Mouse (Mus musculus) limb, embryonic 14.5 days (tissue): Measurements from ENCODE around the gene Cfap100. TPM values are rescaled to one million over a fixed set of nuclear protein-coding genes. Genes with fewer than 3 reads are reported as not detected.

ENCODE experiments used
- ATAC-seq: fragments of 200-750 bp; cut with Nextera tagmentation; 2 replicates; pipeline ENCODE4 v1.8.0; 2017; ENCODE audit warnings: low read depth, moderate number of reproducible peaks, moderate TSS enrichment; ENCODE audit not compliant: low FRiP score
- DNase-seq: peaks from one replicate; pipeline ENCODE4 v3.0.0-alpha.2; 2015; ENCODE audit warnings: low spot score
- H3K27ac ChIP-seq: fragments of 300-500 bp; sonication (generic); replicated peaks from 2 replicates; pipeline ENCODE4 v1.5.1; 2014; ENCODE audit warnings: low read depth, mild to moderate bottlenecking, low read length, moderate library complexity, mixed read lengths
- H3K27me3 ChIP-seq: fragments of 300-500 bp; sonication (generic); 2 replicates; pipeline ENCODE4 v1.6.1; 2014; ENCODE audit warnings: low read length, mixed read lengths; ENCODE audit not compliant: control insufficient read depth, insufficient read depth
- H3K36me3 ChIP-seq: fragments of 300-500 bp; sonication (generic); 2 replicates; pipeline ENCODE4 v1.6.1; 2014; ENCODE audit warnings: mild to moderate bottlenecking, low read length, moderate library complexity, mixed read lengths; ENCODE audit not compliant: control insufficient read depth, insufficient read depth
- H3K4me1 ChIP-seq: fragments of 300-500 bp; sonication (generic); 2 replicates; pipeline ENCODE4 v1.6.1; 2014; ENCODE audit warnings: antibody characterized with exemption, low read length, mixed read lengths; ENCODE audit not compliant: control insufficient read depth, insufficient read depth
- H3K4me2 ChIP-seq: fragments of 300-500 bp; sonication (generic); replicated peaks from 2 replicates; pipeline ENCODE4 v1.6.1; 2014; ENCODE audit warnings: low read depth, mild to moderate bottlenecking, low read length, moderate library complexity; ENCODE audit not compliant: severe bottlenecking
- H3K4me3 ChIP-seq: fragments of 300-500 bp; sonication (generic); replicated peaks from 2 replicates; pipeline ENCODE4 v1.5.1; 2014; ENCODE audit warnings: low read length
- H3K9ac ChIP-seq: fragments of 300-500 bp; sonication (generic); 2 replicates; pipeline ENCODE4 v1.6.1; 2014; ENCODE audit warnings: mild to moderate bottlenecking, low read depth, low read length, moderate library complexity; ENCODE audit not compliant: severe bottlenecking
- H3K9me3 ChIP-seq: fragments of 300-500 bp; sonication (generic); 2 replicates; pipeline ENCODE4 v1.6.1; 2016; ENCODE audit warnings: low read length; ENCODE audit not compliant: control insufficient read depth
- POLR2A ChIP-seq: fragments of 200-500 bp; IDR thresholded peaks from 2 replicates; pipeline ENCODE4 v1.8.0; 2012; ENCODE audit warnings: inconsistent platforms, mild to moderate bottlenecking, moderate library complexity, borderline replicate concordance; ENCODE audit not compliant: insufficient read depth, insufficient read length; ENCODE audit errors: extremely low read depth
- WGBS: fragments of 180-500 bp; shearing (Covaris S2); extraction: QIAGEN DNeasy Blood & Tissue Kit; methylation state at CpG from one replicate; pipeline ENCODE4 v1.1.7; 2014; 5-methylcytosine and 5-hydroxymethylcytosine counted together
- polyA plus RNA-seq, 2 experiments: library from polyadenylated mRNA; depleted of rRNA in 1 of 2; stranded (reverse) in 1 of 2; unstranded in 1 of 2; fragments of >200 nt; fragmentation: Nextera tagmentation in 1 of 2; extraction: Ambion mirVana in 1 of 2; gene quantifications; 2 replicates each; pipeline versions ENCODE4 v1.2.1 to v1.2.3; 2012 to 2014

The Cfap100 gene
- polyA plus RNA-seq, 2 experiments, result 1.0 to 1.1 TPM

DNA sequence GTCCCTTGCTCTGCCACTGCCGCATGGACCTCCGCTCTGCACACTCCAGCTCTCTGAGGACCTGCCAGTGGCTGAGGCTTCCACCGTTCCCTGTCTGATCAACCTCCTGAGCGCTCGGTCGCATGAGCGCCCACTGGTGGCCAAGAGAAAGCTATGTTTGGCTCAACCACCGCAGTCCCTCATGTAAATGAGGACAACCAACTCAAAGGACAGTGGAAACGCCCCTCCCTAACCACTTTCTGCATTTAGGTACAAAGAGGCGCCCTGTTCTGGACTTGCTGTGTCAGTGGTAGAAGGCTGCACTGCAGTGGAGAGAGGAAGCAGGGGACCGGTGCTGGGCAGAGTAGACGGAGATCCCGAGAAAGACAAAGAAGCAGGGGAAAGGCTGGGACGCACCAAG, 6.0 kb downstream of the Cfap100 start:
- peak overlapping the region; percentile 36 for H3K4me2 ChIP-seq
- H3K27ac ChIP-seq, result no peak overlapping the region
- peak; percentile 86 for ATAC-seq
- TF ChIP-seq POLR2A, result no peak
- peak; percentile 70 for DNase-seq
- H3K4me1 ChIP-seq, result no peaks in the 10 kb centered on the region; the same call in 1 of the 2 replicates
- no peak overlapping the region for H3K9ac ChIP-seq
- H3K27me3 ChIP-seq, result 0 out of 2 replicates have a peak, but pooled peaks cover 4% of the 10 kb centered on the region
- H3K9me3 ChIP-seq, result no peaks in the 10 kb centered on the region
- H3K36me3 ChIP-seq, result no peaks in the 10 kb centered on the region
- WGBS, result 7% methylated on average over 14 of the region's 14 CpGs
- no peak overlapping the region; the same call in 1 of the 2 replicates for H3K4me3 ChIP-seq

DNA sequence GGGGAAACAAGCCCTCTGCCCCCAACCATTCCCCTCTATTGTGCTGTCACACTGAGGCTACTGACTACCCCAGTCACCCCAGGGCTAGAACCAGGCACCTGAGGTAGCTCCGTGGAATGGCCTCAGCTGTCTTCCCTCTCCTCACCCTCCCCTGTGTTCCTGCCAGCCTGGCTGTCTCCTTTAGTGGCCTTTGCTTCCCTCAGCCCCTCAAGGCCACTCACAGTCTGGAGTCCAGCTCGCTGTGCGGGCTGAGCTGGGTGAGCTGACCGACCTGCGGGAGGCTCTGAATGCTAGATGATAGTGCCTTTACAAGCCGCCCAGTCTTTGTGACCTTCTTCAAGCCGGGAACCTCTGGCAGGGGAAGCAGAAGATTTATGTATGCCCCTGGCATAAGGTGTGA, 16.7 kb downstream of the Cfap100 start:
- Histone ChIP-seq H3K4me3 (no peak overlapping the region), H3K36me3 (no peaks in the 10 kb centered on the region), H3K27me3 (no peaks in the 10 kb centered on the region), H3K4me1 (no peaks in the 10 kb centered on the region), H3K4me2 (no peak overlapping the region), H3K9me3 (no peaks in the 10 kb centered on the region), H3K9ac (no peak overlapping the region), H3K27ac (no peak overlapping the region)
- ATAC-seq (no peak), DNase-seq (no peak)
- no peak for TF ChIP-seq POLR2A
- WGBS, result 74% methylated on average over 7 of the region's 7 CpGs

- WGBS, result 82% methylated on average over 1 of the region's 1 CpGs
Observed at GRCm38 (mm10) chr6:90410972-90411371, 17.6 kb downstream of the Cfap100 start.

DNA sequence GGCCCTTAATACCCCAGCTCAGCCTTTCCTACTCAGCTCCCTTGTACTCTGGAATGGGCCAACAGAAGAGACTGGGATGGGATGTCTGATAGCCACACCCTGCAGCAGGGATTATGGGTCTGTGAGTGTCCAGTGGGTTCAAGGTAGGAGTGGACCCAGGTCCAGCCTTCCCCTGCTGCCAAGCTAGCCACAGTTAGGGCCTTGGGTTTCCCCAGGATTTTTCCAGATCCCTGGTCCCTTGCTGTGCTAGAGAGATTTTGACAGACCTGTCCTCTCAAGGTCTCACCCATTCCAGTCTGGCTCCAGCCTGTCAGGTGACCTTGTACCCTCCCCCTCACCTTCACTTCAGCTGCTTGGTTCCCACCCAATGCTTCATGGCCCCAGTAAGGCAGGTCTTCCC, 20.0 kb downstream of the Cfap100 start:
- DNase-seq, result no peak

More at GRCm38 (mm10) chr6:90410972-90411371, 17.6 kb downstream of the Cfap100 start:
- no peak for ATAC-seq
- Histone ChIP-seq H3K4me3 (no peak overlapping the region), H3K36me3 (no peaks in the 10 kb centered on the region), H3K4me1 (no peaks in the 10 kb centered on the region), H3K27me3 (no peaks in the 10 kb centered on the region), H3K4me2 (no peak overlapping the region), H3K9ac (no peak overlapping the region), H3K9me3 (no peaks in the 10 kb centered on the region), H3K27ac (no peak overlapping the region)
- TF ChIP-seq POLR2A, result no peak
- DNase-seq, result no peak

GRCm38 (mm10) chr6:90397291-90397690, 31.3 kb downstream of the Cfap100 start:
- no peaks in the 10 kb centered on the region for H3K4me1 ChIP-seq
- no peaks in the 10 kb centered on the region for H3K27me3 ChIP-seq
- H3K4me2 ChIP-seq, result no peak overlapping the region
- 88% methylated on average over 3 of the region's 3 CpGs for WGBS
- H3K9me3 ChIP-seq, result no peaks in the 10 kb centered on the region
- H3K27ac ChIP-seq, result no peak overlapping the region
- H3K9ac ChIP-seq, result no peak overlapping the region
- TF ChIP-seq POLR2A, result no peak
- H3K36me3 ChIP-seq, result peaks cover 17% of the 10 kb centered on the region
- ATAC-seq (no peak), DNase-seq (no peak)
- H3K4me3 ChIP-seq, result no peak overlapping the region

More for the DNA sequence above, 20.0 kb downstream of the Cfap100 start:
- H3K4me3 ChIP-seq, result no peak overlapping the region
- no peaks in the 10 kb centered on the region for H3K4me1 ChIP-seq
- ATAC-seq, result no peak
- no peak overlapping the region for H3K9ac ChIP-seq
- TF ChIP-seq POLR2A, result no peak
- H3K4me2 ChIP-seq, result no peak overlapping the region
- no peak overlapping the region for H3K27ac ChIP-seq
- H3K36me3 ChIP-seq, result peaks cover 6% of the 10 kb centered on the region; the same call in 1 of the 2 replicates
- H3K27me3 ChIP-seq, result no peaks in the 10 kb centered on the region
- H3K9me3 ChIP-seq, result no peaks in the 10 kb centered on the region

DNA sequence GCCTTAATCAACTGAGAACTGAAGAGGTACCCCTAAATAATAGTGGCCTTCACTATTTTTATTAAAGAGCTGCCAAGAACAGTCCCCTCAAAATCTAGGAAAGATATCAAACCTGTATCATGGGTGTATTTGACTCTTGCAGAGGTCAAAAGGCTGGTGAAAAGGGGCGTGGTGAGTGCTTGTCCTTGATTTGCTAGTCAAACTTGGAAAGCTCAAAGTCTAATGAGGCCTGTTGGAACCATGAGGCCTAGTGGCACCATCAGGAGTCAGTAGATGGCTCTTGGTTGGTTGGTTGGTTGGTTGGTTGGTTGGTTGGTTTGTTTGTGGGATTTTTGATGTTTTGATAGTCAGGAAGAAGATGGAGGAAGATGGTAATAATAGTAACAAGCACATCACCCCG, 32.8 kb downstream of the Cfap100 start:
- Histone ChIP-seq H3K9me3 (no peaks in the 10 kb centered on the region), H3K9ac (no peak overlapping the region), H3K4me1 (no peaks in the 10 kb centered on the region), H3K27me3 (no peaks in the 10 kb centered on the region), H3K36me3 (peaks cover 17% of the 10 kb centered on the region), H3K27ac (no peak overlapping the region), H3K4me3 (no peak overlapping the region), H3K4me2 (no peak overlapping the region)
- ATAC-seq (no peak), DNase-seq (no peak)
- 86% methylated on average over 2 of the region's 2 CpGs for WGBS
- no peak for TF ChIP-seq POLR2A
